Mouse (Mus musculus) neural tube, embryonic 12.5 days (tissue): ENCODE measurements around the gene Sema5a. TPM values are rescaled to one million over a fixed set of nuclear protein-coding genes. Genes with fewer than 3 reads are reported as not detected.

Experiments used
- ATAC-seq: fragments of 200-750 bp; cut with Nextera tagmentation; 2 replicates; pipeline ENCODE4 v1.8.0; 2017; ENCODE audit warnings: low read depth, mild to moderate bottlenecking, moderate TSS enrichment, moderate library complexity; ENCODE audit not compliant: low FRiP score
- H3K27ac ChIP-seq: fragments of 300-500 bp; sonication (generic); 2 replicates; pipeline ENCODE4 v1.5.1; 2016
- H3K27me3 ChIP-seq: fragments of 300-500 bp; sonication (generic); replicated peaks from 2 replicates; pipeline ENCODE4 v1.6.1; 2016; ENCODE audit warnings: mild to moderate bottlenecking
- H3K36me3 ChIP-seq: fragments of 300-500 bp; sonication (generic); 2 replicates; pipeline ENCODE4 v1.6.1; 2016; ENCODE audit warnings: mild to moderate bottlenecking
- H3K4me1 ChIP-seq: fragments of 300-500 bp; sonication (generic); 2 replicates; pipeline ENCODE4 v1.6.1; 2016
- H3K4me2 ChIP-seq: fragments of 300-500 bp; sonication (generic); replicated peaks from 2 replicates; pipeline ENCODE4 v1.6.1; 2016; ENCODE audit warnings: mild to moderate bottlenecking
- H3K4me3 ChIP-seq: fragments of 300-500 bp; sonication (generic); 2 replicates; pipeline ENCODE4 v1.5.1; 2016
- H3K9ac ChIP-seq: fragments of 300-500 bp; sonication (generic); 2 replicates; pipeline ENCODE4 v1.6.1; 2016; ENCODE audit warnings: mild to moderate bottlenecking
- H3K9me3 ChIP-seq: fragments of 300-500 bp; sonication (generic); 2 replicates; pipeline ENCODE4 v1.6.1; 2016; ENCODE audit warnings: mild to moderate bottlenecking
- WGBS: fragments of 180-500 bp; shearing (Covaris S2); methylation state at CpG from one replicate; pipeline ENCODE4 v1.1.7; 2016; 5-methylcytosine and 5-hydroxymethylcytosine counted together
- polyA plus RNA-seq: library from polyadenylated mRNA; unstranded; fragments of >200 nt; fragmentation: Nextera tagmentation; extraction: Ambion mirVana; gene quantifications from 2 replicates; pipeline ENCODE4 v1.2.1, GENCODE M21; 2016

The Sema5a gene
- polyA plus RNA-seq, 1 experiment from 2014 or later = 8.8 TPM

DNA sequence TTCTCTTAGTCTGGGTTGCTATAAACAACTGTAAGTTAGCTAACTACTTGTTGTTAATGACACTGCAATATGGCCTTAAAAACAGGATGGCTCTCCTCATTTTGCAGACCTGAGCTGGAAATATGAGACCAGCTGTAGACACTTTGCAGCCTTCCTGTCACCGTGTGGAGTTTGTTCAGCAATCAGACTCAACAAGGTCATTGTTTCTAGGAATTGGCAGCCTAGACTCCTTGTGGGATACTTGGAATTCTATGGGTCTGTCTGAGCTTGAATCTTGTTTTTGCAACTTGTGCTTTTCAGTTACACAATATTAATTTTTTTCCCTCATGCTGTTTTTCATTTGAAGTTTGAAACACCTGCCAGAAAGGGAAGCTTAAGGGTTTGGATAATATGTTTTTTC is 250.3 kb downstream of the Sema5a start:
- H3K4me2 ChIP-seq = no peak overlapping the region
- no peaks in the 10 kb centered on the region for H3K36me3 ChIP-seq
- no peak overlapping the region for H3K4me3 ChIP-seq
- no peaks in the 10 kb centered on the region for H3K9me3 ChIP-seq
- ATAC-seq = no peak
- no peak overlapping the region for H3K27ac ChIP-seq
- no peaks in the 10 kb centered on the region for H3K27me3 ChIP-seq
- no peaks in the 10 kb centered on the region for H3K4me1 ChIP-seq
- whole genome bisulfite sequencing = 62% methylated on average over 1 of the region's 1 CpGs
- H3K9ac ChIP-seq = no peak overlapping the region

DNA sequence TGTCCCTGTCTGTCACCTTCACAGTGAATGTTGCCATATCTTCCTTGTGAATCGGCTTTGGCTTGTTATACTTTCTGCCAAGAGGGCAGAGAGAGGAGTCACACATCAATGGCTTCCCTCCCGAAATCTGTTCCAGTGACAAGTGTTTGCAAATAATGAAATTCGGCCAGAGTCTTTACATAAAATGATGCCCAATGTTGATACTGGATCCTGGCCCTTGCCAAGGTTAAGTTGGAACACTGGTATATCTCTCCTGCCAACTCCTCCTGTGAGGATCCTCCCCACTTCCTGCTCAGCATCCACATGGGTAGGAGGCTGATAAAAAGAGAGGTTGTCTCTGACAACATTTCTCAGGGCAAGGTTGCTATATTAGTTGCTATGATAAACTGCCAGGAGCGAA is 252.3 kb downstream of the Sema5a start:
- Histone ChIP-seq H3K36me3 (no peaks in the 10 kb centered on the region), H3K4me1 (no peaks in the 10 kb centered on the region), H3K4me2 (no peak overlapping the region), H3K27ac (no peak overlapping the region), H3K27me3 (no peaks in the 10 kb centered on the region), H3K4me3 (no peak overlapping the region), H3K9ac (no peak overlapping the region), H3K9me3 (no peaks in the 10 kb centered on the region)
- no peak for ATAC-seq
- 91% methylated on average over 4 of the region's 4 CpGs for WGBS

DNA sequence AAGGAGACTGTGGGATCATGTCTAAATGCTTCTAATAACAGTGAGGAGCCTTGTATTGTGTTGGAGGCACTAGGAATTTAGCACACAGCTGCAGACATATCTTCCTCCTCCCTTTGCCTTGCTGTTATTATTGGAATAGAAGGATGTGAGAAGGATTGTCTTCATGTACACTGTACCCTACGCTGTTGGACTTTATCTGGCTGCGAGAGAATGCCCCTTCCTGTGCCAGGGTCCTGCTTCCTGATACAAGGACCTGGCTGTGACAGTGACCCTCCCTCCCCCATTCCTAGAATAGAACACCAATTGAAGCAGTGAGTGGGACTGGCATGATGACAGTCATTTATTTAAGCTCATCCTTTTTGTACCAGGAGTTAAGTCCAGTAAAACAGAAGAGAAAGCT is 261.3 kb downstream of the Sema5a start:
- Histone ChIP-seq H3K4me1 (no peaks in the 10 kb centered on the region), H3K9ac (no peak overlapping the region), H3K36me3 (no peaks in the 10 kb centered on the region), H3K27me3 (no peaks in the 10 kb centered on the region), H3K4me3 (no peak overlapping the region), H3K27ac (no peak overlapping the region), H3K4me2 (no peak overlapping the region), H3K9me3 (no peaks in the 10 kb centered on the region)
- ATAC-seq = no peak
- WGBS = 94% methylated on average over 2 of the region's 2 CpGs

DNA sequence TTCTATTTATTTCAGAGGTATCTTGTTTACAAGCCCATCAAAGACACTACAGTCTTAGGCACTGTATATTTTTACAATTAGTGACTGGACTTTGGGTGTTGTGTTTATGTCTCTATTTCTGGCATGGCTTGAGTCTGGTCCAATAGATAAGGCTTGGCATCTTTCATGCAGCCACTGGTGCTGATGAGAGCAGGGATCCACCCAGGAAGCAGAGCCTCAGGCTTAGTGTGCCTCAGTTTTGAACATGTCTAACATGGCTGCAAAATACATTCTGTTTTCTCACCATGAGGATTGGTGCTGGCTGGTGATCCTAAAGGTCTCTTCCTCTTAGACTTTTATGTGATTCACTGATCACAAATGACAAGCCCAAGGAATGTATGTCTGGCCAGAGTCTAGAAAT is 263.7 kb downstream of the Sema5a start:
- H3K4me1 ChIP-seq = no peaks in the 10 kb centered on the region
- H3K27me3 ChIP-seq = no peaks in the 10 kb centered on the region
- H3K4me3 ChIP-seq = no peak overlapping the region
- H3K27ac ChIP-seq = no peak overlapping the region
- H3K4me2 ChIP-seq = no peak overlapping the region
- H3K36me3 ChIP-seq = no peaks in the 10 kb centered on the region
- ATAC-seq = no peak
- no peak overlapping the region for H3K9ac ChIP-seq
- no peaks in the 10 kb centered on the region for H3K9me3 ChIP-seq

DNA sequence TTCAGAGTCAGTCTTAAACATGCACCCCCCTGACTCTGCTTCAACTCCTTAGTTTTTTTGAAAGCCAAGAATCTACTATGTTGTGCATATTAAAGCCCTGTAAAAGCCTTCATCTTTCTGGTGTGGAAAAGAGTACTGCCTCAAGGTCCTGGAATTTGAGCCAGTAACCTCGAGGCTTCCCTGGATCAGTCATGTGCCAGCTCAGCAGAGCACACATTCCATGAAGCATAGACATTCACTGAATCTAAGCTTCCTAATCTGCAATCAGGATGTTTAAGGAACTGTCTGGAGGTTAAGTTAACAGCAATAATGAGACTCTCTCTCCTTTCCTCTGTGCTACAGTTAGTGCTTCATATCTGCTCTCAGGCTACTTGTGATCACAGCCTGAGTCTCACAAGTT is 270.3 kb downstream of the Sema5a start:
- H3K4me2 ChIP-seq = no peak overlapping the region
- H3K27me3 ChIP-seq = no peaks in the 10 kb centered on the region
- H3K4me3 ChIP-seq = no peak overlapping the region
- no peaks in the 10 kb centered on the region for H3K9me3 ChIP-seq
- no peak overlapping the region for H3K9ac ChIP-seq
- H3K27ac ChIP-seq = no peak overlapping the region
- WGBS = 81% methylated on average over 1 of the region's 1 CpGs
- no peak for ATAC-seq
- no peaks in the 10 kb centered on the region for H3K36me3 ChIP-seq
- no peaks in the 10 kb centered on the region for H3K4me1 ChIP-seq

DNA sequence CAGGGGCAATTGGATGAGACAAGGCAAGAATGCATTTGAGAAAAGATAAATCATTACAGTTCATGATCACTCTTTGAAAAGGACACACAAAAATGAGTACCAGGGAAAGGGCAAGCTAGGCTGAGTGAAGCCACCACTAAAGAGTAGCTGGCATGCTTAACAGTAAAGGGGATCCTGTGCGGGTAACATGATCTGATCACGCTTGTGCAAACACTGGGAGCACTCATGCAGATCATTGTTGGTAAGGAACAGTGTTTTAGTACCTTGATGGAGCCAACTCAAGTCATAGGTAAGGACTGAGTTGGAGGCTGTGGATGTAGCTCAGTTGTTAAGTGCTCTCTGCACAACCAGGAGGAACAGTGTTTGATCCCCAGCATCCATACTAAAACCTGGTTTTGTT is 273.3 kb downstream of the Sema5a start:
- Histone ChIP-seq H3K9me3 (no peaks in the 10 kb centered on the region), H3K36me3 (no peaks in the 10 kb centered on the region), H3K4me1 (no peaks in the 10 kb centered on the region), H3K4me3 (no peak overlapping the region), H3K27me3 (no peaks in the 10 kb centered on the region), H3K4me2 (no peak overlapping the region), H3K9ac (no peak overlapping the region), H3K27ac (no peak overlapping the region)
- 92% methylated on average over 2 of the region's 2 CpGs for WGBS
- ATAC-seq = no peak

DNA sequence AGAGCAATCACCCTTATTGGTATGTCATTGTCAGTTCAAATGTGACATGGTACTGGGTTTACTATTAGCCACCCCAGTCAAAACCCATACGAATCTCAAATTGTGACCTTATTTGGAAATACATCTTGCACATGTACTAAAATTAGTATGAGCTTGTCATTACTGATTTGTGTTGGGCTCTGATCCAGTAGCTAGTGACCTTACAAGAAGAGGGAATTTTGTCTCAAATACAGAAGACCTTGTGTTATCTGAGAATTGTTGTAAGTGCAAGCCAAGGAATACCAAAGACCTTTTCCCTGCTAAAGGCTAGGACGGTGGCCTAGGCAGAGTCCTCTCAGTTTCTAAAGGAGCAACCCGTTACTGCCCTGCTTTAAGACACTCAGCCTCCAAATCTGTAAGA is 287.9 kb downstream of the Sema5a start:
- no peaks in the 10 kb centered on the region for H3K27me3 ChIP-seq
- no peaks in the 10 kb centered on the region for H3K9me3 ChIP-seq
- H3K9ac ChIP-seq = no peak overlapping the region
- ATAC-seq = no peak
- no peak overlapping the region for H3K4me2 ChIP-seq
- no peaks in the 10 kb centered on the region for H3K36me3 ChIP-seq
- WGBS = 85% methylated on average over 3 of the region's 3 CpGs
- no peaks in the 10 kb centered on the region for H3K4me1 ChIP-seq
- H3K4me3 ChIP-seq = no peak overlapping the region
- no peak overlapping the region for H3K27ac ChIP-seq

DNA sequence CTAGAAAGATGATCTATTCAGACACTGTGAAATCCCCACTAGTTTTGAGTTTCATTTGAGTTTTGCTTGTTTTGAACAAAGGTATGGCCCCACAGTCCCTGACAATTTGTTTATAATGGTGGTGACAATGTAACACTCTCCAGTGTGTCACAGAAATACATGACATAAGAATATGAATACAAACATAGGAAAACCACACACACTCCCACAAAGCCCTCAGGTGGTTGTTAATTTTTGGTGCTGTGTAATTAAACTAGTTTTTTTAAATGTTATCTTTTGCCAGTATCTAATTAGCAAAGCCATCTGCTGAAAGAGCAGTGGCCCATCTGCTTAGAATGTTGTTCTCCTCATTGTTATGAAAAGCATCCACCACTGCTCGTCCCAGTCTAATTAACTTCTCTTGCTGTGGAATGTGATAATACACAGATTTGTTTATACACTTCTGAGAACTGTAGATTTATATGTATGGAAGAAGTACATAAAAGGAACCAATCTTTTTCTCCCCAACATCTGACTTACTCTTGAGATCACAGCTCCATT is 289.0 kb downstream of the Sema5a start:
- no peak overlapping the region for H3K4me3 ChIP-seq
- H3K9ac ChIP-seq = no peak overlapping the region
- ATAC-seq = no peak
- WGBS = 52% methylated on average over 1 of the region's 1 CpGs
- H3K4me1 ChIP-seq = no peaks in the 10 kb centered on the region
- no peaks in the 10 kb centered on the region for H3K36me3 ChIP-seq
- H3K9me3 ChIP-seq = no peaks in the 10 kb centered on the region
- no peak overlapping the region for H3K4me2 ChIP-seq
- no peaks in the 10 kb centered on the region for H3K27me3 ChIP-seq
- H3K27ac ChIP-seq = no peak overlapping the region

DNA sequence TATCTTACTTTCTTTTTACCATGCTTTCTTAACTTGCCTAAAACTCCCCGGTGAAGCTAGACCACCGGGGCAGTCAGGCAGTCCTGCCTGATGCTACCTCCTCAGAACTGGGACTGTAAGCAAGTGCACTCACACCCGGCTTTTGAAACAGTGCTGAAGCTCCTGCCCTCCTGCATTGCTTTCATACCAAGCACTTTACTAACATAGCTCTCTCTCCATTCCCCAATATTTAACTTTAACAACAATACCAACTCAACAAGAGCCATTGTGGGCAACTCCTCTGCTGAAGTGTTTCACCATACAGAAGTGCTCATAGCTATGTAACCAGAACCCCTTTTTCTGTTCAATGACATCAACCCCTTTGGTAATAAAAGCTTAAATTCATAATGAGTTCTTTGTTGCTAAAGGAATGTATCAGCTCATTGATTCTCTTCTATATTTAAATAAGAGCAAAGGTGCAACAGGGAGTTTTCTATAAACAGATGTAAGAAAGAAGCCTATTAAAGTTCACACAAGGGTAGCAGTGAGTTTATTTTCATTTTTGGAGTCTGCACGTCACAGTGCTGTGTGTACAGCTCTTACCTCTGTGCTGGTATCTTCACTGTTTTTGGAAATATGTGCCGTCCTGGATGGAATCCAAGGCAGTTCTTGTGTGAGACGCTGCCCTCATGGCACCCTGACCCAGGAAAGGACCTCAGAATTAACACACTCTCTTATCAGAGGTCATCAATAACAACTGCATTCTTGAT is 292.3 kb downstream of the Sema5a start:
- Histone ChIP-seq H3K9me3 (no peaks in the 10 kb centered on the region), H3K9ac (no peak overlapping the region), H3K27me3 (no peaks in the 10 kb centered on the region), H3K4me3 (no peak overlapping the region), H3K36me3 (no peaks in the 10 kb centered on the region), H3K4me1 (no peaks in the 10 kb centered on the region), H3K27ac (no peak overlapping the region), H3K4me2 (no peak overlapping the region)
- ATAC-seq = no peak
- WGBS = 82% methylated on average over 6 of the region's 6 CpGs

DNA sequence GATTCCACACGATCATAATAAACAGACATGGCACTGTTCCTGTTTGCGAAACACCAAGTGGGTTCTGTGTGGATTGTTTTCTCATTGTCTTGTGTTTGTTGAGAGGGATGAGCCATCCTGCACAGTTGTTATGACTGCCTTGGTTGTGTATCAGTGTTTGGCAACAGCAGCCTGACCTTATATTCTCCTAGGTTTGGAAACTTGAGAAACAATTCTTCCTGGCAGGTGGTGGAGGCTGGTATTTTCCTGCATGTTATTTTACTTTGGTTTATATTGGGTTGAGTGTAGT is 292.8 kb downstream of the Sema5a start:
- H3K27ac ChIP-seq = no peak overlapping the region
- no peak overlapping the region for H3K4me3 ChIP-seq
- H3K9me3 ChIP-seq = no peaks in the 10 kb centered on the region
- no peaks in the 10 kb centered on the region for H3K27me3 ChIP-seq
- no peak overlapping the region for H3K9ac ChIP-seq
- WGBS = 80% methylated on average over 2 of the region's 2 CpGs
- ATAC-seq = no peak
- no peaks in the 10 kb centered on the region for H3K36me3 ChIP-seq
- H3K4me1 ChIP-seq = no peaks in the 10 kb centered on the region
- H3K4me2 ChIP-seq = no peak overlapping the region

DNA sequence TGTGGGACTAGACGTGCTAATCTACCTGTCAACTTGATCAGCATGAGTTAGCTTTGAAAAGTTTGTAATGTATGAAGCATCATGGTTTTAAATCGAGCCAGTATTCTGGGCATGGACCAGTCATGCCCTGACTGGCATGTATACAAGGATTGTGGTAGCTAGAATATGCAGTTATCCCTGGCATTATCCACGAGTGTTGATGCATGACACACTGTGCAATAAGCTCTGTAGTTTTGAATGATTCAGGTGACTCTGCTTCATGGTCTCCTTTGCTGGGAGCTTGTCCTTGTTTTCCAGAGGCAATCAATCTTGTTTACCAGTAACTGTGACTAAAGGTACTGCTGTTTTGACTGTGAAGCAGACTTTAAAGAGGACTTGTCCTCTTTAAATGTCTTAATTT is 293.5 kb downstream of the Sema5a start:
- Histone ChIP-seq H3K4me2 (no peak overlapping the region), H3K4me1 (no peaks in the 10 kb centered on the region), H3K36me3 (no peaks in the 10 kb centered on the region), H3K4me3 (no peak overlapping the region), H3K9me3 (no peaks in the 10 kb centered on the region), H3K27ac (no peak overlapping the region), H3K9ac (no peak overlapping the region), H3K27me3 (no peaks in the 10 kb centered on the region)
- 86% methylated on average over 3 of the region's 3 CpGs for WGBS
- ATAC-seq = no peak

DNA sequence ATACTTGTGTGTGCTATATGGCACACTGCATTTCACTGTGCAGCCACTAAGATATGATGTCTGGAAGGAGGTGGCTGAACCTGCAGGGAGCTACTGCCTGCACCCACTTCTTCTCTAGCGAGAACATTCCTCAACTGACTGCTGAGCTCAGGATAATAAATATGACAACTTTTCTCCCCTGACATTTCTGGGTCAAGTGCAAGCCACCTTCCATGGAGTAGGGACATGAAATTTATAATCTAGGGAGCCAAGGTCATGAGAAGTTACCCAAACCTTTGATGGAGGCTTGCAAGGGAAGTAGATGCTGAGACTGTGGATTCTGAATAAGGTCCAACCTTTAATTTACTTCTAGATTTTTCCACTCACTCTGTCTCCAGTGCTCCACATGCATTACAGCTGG is 298.1 kb downstream of the Sema5a start:
- Histone ChIP-seq H3K9me3 (no peaks in the 10 kb centered on the region), H3K9ac (no peak overlapping the region), H3K4me2 (no peak overlapping the region), H3K27ac (no peak overlapping the region), H3K4me3 (no peak overlapping the region), H3K4me1 (no peaks in the 10 kb centered on the region), H3K36me3 (no peaks in the 10 kb centered on the region), H3K27me3 (no peaks in the 10 kb centered on the region)
- WGBS = 64% methylated on average over 1 of the region's 1 CpGs
- no peak for ATAC-seq

DNA sequence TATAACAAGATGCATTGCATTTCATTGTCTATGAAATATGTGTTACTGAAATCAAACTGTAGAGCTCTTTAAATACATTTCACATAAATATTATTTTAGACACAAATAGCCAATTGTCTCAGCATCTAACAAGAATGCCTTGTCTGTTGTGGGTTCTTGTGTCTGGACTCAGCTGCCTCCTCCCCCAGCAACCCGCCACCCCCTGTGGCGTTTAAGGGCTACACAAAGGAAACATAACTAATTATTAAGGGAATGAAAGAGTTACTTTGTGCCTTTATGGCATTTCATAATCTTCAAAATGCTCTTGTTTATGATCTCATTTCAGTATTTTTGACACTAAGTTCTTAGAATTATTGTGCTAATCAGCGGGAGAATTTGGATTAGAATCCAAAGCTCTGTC is 298.6 kb downstream of the Sema5a start:
- no peak overlapping the region for H3K27ac ChIP-seq
- no peak for ATAC-seq
- H3K4me1 ChIP-seq = no peaks in the 10 kb centered on the region
- no peaks in the 10 kb centered on the region for H3K9me3 ChIP-seq
- no peaks in the 10 kb centered on the region for H3K36me3 ChIP-seq
- no peaks in the 10 kb centered on the region for H3K27me3 ChIP-seq
- no peak overlapping the region for H3K4me2 ChIP-seq
- WGBS = 88% methylated on average over 3 of the region's 3 CpGs
- H3K9ac ChIP-seq = no peak overlapping the region
- H3K4me3 ChIP-seq = no peak overlapping the region
